Mouse (Mus musculus) lung, embryonic 14.5 days (tissue): ENCODE measurements around the gene E2f6. TPM values are rescaled to one million over a fixed set of nuclear protein-coding genes. Genes with fewer than 3 reads are reported as not detected.

Experiments used
- ATAC-seq: fragments of 200-750 bp; cut with Nextera tagmentation; 2 replicates; pipeline ENCODE4 v1.8.0; 2017; ENCODE audit warnings: mild to moderate bottlenecking, moderate TSS enrichment, moderate library complexity; ENCODE audit not compliant: insufficient read depth
- DNase-seq: peaks from one replicate; pipeline ENCODE4 v3.0.0-alpha.2; 2015
- H3K27ac ChIP-seq: fragments of 300-500 bp; sonication (generic); 2 replicates; pipeline ENCODE4 v1.5.1; 2014; ENCODE audit warnings: low read depth, mild to moderate bottlenecking, moderate library complexity
- H3K27me3 ChIP-seq: fragments of 300-500 bp; sonication (generic); 2 replicates; pipeline ENCODE4 v1.6.1; 2014; ENCODE audit warnings: low read length, control low read depth; ENCODE audit not compliant: insufficient read depth
- H3K36me3 ChIP-seq: fragments of 300-500 bp; sonication (generic); 2 replicates; pipeline ENCODE4 v1.6.1; 2014; ENCODE audit warnings: control low read depth; ENCODE audit not compliant: insufficient read depth
- H3K4me1 ChIP-seq: fragments of 300-500 bp; sonication (generic); 2 replicates; pipeline ENCODE4 v1.6.1; 2014; ENCODE audit warnings: antibody characterized with exemption, control low read depth; ENCODE audit not compliant: insufficient read depth
- H3K4me2 ChIP-seq: fragments of 300-500 bp; sonication (generic); 2 replicates; pipeline ENCODE4 v1.6.1; 2014; ENCODE audit warnings: mild to moderate bottlenecking
- H3K4me3 ChIP-seq: fragments of 300-500 bp; sonication (generic); 2 replicates; pipeline ENCODE4 v1.5.1; 2014; ENCODE audit warnings: low read depth, low read length
- H3K9ac ChIP-seq: fragments of 300-500 bp; sonication (generic); 2 replicates; pipeline ENCODE4 v1.6.1; 2014
- H3K9me3 ChIP-seq: fragments of 300-500 bp; sonication (generic); 2 replicates; pipeline ENCODE4 v1.6.1; 2016; ENCODE audit warnings: low read depth, low read length, control low read depth
- CTCF ChIP-seq: IDR thresholded peaks from 2 replicates; pipeline ENCODE4 v1.5.1; 2016; ENCODE audit warnings: antibody characterized with exemption, low read depth
- WGBS: fragments of 180-500 bp; shearing (Covaris S2); extraction: QIAGEN DNeasy Blood & Tissue Kit; methylation state at CpG from one replicate; pipeline ENCODE4 v1.1.7; 2014; 5-methylcytosine and 5-hydroxymethylcytosine counted together
- polyA plus RNA-seq: library from polyadenylated mRNA; unstranded; fragments of >200 nt; fragmentation: Nextera tagmentation; extraction: Ambion mirVana; gene quantifications from 2 replicates; pipeline ENCODE4 v1.2.1, GENCODE M21; 2014

The E2f6 gene
- polyA plus RNA-seq, 1 experiment from 2014 or later = 49.0 TPM

DNA sequence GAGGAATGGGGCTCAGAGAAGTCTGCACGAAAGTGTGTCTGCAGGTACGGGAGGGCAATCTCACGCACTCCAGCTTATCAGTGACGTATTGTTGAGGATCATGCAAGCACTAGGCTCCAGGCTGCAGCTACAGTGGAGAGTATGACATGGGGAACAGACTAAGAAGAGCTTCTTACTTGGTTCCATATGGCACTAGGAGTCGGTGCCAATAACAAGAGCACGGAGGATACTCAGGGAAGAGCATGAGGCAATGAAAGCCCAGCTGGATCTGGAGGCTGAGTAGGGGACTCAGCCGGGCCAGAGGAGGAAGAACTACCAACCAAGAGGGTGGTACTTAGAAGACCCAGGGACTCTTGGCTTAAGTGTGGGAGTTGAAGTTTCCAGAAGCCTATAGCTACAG, 62.8 kb downstream of the E2f6 start:
- 58% methylated on average over 7 of the region's 7 CpGs for WGBS

DNA sequence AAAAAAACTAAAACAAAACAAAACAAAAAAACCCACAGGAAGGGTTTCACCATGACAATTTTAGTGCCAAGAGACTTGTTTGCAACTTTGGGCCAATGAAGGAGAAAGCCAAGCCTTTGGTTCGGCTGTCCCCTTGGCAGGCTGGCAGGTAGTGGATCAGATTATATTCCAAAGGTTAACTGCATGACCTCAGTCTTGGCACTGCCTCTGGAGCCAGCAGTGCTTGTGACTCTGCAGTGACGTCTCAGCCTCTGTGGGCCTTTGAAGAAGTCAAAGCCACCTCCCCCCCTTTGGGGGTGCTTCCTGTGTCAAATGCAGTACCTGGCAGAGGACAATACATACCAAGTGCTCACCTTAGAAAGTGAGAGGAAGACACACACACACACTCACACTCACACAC, 63.3 kb downstream of the E2f6 start:
- ATAC-seq (no peak), DNase-seq (no peak)
- 37% methylated on average over 2 of the region's 2 CpGs for WGBS
- Histone ChIP-seq H3K9ac (no peak overlapping the region), H3K27ac (peak overlapping the region; percentile 58; the same call in 1 of the 2 replicates), H3K4me3 (no peak overlapping the region), H3K9me3 (no peaks in the 10 kb centered on the region), H3K4me2 (no peak overlapping the region), H3K36me3 (no peaks in the 10 kb centered on the region), H3K27me3 (no peaks in the 10 kb centered on the region), H3K4me1 (peaks cover 59% of the 10 kb centered on the region)
- TF ChIP-seq CTCF = no peak

More for the DNA sequence above, 62.8 kb downstream of the E2f6 start:
- no peak for TF ChIP-seq CTCF
- no peak overlapping the region for H3K9ac ChIP-seq
- no peak overlapping the region for H3K4me3 ChIP-seq
- peaks cover 64% of the 10 kb centered on the region for H3K4me1 ChIP-seq
- no peaks in the 10 kb centered on the region for H3K9me3 ChIP-seq
- peak; percentile 25 for DNase-seq
- H3K27ac ChIP-seq = peak overlapping the region; percentile 42
- no peak for ATAC-seq
- no peaks in the 10 kb centered on the region for H3K36me3 ChIP-seq
- no peak overlapping the region for H3K4me2 ChIP-seq
- H3K27me3 ChIP-seq = no peaks in the 10 kb centered on the region

DNA sequence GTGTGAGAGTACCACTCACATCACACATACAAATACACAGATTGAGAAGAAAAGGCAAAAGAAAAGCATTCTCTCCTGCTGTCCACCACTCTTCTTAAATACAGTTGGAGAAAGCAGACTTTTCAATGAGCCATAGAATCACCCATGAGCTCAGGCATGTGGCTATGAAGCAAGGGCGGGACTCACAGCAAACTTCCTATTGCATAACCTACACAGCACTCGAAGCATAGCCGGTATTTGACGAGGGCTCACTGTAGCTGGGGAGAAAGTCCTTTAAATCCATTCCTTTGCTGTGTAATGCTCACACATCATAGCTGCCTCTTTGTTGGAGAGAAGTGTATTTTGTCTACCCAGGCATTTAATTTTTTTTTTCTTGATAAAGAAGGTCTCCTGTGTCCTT, 64.5 kb downstream of the E2f6 start:
- H3K9me3 ChIP-seq = no peaks in the 10 kb centered on the region
- no peak for TF ChIP-seq CTCF
- no peak overlapping the region for H3K4me3 ChIP-seq
- peaks cover 51% of the 10 kb centered on the region for H3K4me1 ChIP-seq
- peak overlapping the region; percentile 58 for H3K27ac ChIP-seq
- no peak overlapping the region for H3K9ac ChIP-seq
- peak; percentile 80 for DNase-seq
- no peak overlapping the region for H3K4me2 ChIP-seq
- H3K36me3 ChIP-seq = no peaks in the 10 kb centered on the region
- WGBS = 10% methylated on average over 4 of the region's 4 CpGs
- peak; percentile 65 for ATAC-seq
- H3K27me3 ChIP-seq = no peaks in the 10 kb centered on the region

DNA sequence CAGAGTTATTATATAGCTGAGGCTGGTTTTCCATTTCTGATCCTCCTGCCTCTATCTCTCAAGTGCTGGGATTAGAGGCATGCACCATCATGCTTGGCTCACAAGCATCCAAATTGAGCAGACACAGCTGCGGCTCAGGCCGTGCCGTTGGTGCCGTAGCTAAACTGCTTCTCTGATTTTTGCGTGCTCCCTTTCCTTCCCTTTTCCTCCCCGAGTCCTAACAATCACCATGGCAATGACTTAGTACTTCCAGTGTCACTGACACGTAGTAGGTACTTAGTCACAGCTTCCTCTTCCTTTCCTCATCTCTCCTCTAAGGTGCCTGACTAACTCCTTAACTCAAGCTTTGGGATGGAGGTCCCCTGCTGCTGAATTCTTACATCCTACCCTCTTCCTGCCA, 64.9 kb downstream of the E2f6 start:
- DNase-seq (peak; percentile 23), ATAC-seq (no peak)
- no peaks in the 10 kb centered on the region for H3K9me3 ChIP-seq
- no peaks in the 10 kb centered on the region for H3K36me3 ChIP-seq
- no peak overlapping the region for H3K4me2 ChIP-seq
- peak overlapping the region; percentile 33 for H3K27ac ChIP-seq
- H3K27me3 ChIP-seq = no peaks in the 10 kb centered on the region
- WGBS = 49% methylated on average over 7 of the region's 7 CpGs
- no peak overlapping the region for H3K4me3 ChIP-seq
- H3K4me1 ChIP-seq = peaks cover 47% of the 10 kb centered on the region
- H3K9ac ChIP-seq = no peak overlapping the region
- no peak for TF ChIP-seq CTCF

DNA sequence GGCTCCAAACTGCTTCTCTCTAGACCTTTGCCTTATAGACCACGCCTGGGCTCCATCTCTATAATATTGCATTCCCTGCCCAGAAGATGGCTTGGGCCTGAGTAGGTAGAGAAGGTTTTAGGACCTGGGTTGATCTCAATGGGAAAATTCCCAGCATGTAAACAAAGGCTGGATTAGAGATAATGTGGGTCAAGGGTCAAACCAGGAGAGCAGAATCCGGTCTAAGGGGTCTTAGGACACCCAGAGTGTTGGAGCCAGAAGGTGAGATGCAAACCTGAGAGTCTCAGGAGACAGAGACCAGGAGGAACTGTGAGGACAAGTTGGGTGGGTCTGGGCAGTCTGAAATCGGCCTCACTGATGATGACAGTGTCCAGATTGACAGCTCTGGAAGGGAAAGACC, 65.9 kb downstream of the E2f6 start:
- no peak for TF ChIP-seq CTCF
- H3K4me3 ChIP-seq = no peak overlapping the region
- no peak; the same call in 1 of the 2 replicates for ATAC-seq
- H3K27ac ChIP-seq = peak overlapping the region; percentile 80
- H3K9me3 ChIP-seq = no peaks in the 10 kb centered on the region
- DNase-seq = no peak
- 34% methylated on average over 3 of the region's 3 CpGs for WGBS
- peaks cover 41% of the 10 kb centered on the region for H3K4me1 ChIP-seq
- H3K4me2 ChIP-seq = no peak overlapping the region; the same call in 1 of the 2 replicates
- no peaks in the 10 kb centered on the region for H3K36me3 ChIP-seq
- no peaks in the 10 kb centered on the region for H3K27me3 ChIP-seq
- no peak overlapping the region for H3K9ac ChIP-seq

DNA sequence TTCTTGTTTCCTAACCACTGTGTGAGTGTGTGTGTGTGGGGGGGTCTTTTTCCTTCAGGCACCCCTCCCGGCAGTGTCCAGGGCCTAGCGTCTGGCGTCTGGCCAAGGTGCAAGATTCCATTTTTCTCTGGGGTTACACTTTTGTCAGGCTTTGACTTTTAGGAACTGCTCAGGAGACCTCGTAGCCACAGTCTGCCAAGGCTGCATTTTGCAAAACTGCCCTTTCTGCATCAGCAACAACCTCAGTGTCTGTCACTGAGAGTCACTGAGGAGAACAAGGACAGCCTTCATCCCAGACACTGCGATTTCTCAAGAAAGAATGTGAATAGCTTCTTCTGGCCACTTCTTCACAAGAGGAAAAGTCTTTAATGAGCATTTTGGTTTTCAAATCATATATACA, 66.4 kb downstream of the E2f6 start:
- ATAC-seq (peak; percentile 45; the same call in 1 of the 2 replicates), DNase-seq (peak; percentile 75)
- no peaks in the 10 kb centered on the region for H3K36me3 ChIP-seq
- TF ChIP-seq CTCF = no peak
- peak overlapping the region; percentile 80 for H3K27ac ChIP-seq
- WGBS = 24% methylated on average over 5 of the region's 5 CpGs
- H3K9me3 ChIP-seq = no peaks in the 10 kb centered on the region
- no peak overlapping the region for H3K9ac ChIP-seq
- H3K4me2 ChIP-seq = no peak overlapping the region; the same call in 1 of the 2 replicates
- no peaks in the 10 kb centered on the region for H3K27me3 ChIP-seq
- peaks cover 41% of the 10 kb centered on the region for H3K4me1 ChIP-seq
- H3K4me3 ChIP-seq = no peak overlapping the region

DNA sequence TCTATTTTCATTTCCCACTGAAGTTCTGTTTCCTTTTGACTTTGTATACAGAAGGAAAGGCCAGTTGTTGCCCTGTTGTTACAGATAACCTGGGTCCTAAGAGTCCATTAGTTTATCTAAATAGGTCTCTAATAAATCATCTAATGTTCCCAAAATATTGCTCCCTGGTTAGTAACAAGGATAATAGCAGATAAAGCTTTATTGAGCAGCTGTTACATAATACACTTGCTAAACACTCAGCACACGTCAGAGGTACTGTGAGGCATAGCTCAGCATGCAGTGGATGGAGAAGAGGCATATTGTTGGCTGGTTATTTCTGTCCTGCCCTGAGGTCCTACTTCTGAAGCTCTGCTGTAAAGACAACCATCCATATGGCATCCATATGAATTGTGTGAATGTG, 66.9 kb downstream of the E2f6 start:
- WGBS = 18% methylated on average over 1 of the region's 1 CpGs
- peak overlapping the region; percentile 80; the same call in 1 of the 2 replicates for H3K27ac ChIP-seq

DNA sequence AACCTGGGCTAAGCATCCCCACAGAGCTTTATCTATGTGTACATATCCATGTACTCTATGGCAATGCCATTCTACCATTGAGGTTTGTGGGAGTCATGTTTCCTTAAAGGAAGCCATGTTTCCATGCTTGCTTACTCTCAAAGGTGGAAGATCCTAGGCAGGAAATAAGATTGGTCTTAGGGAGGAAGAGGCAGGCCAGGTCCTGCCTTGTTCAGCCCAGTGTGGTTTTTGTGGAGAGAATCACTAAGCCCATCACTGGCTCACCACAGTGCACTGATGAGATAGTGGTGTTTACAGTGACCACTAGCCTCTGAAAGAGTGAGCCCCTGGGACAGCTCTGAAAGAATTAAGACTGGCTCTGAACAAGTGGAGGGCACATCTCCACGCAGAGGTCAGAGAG, 68.6 kb downstream of the E2f6 start:
- Histone ChIP-seq H3K9me3 (no peaks in the 10 kb centered on the region), H3K4me3 (no peak overlapping the region), H3K4me1 (peaks cover 28% of the 10 kb centered on the region), H3K27ac (no peak overlapping the region), H3K4me2 (no peak overlapping the region), H3K36me3 (no peaks in the 10 kb centered on the region), H3K27me3 (no peaks in the 10 kb centered on the region), H3K9ac (no peak overlapping the region)
- DNase-seq (no peak), ATAC-seq (no peak)
- no peak for TF ChIP-seq CTCF
- 67% methylated on average over 1 of the region's 1 CpGs for WGBS

More for the DNA sequence above, 66.9 kb downstream of the E2f6 start:
- peaks cover 41% of the 10 kb centered on the region for H3K4me1 ChIP-seq
- ATAC-seq (no peak), DNase-seq (no peak)
- no peaks in the 10 kb centered on the region for H3K36me3 ChIP-seq
- H3K4me3 ChIP-seq = no peak overlapping the region
- H3K4me2 ChIP-seq = no peak overlapping the region
- no peaks in the 10 kb centered on the region for H3K27me3 ChIP-seq
- no peak overlapping the region for H3K9ac ChIP-seq
- no peak for TF ChIP-seq CTCF
- H3K9me3 ChIP-seq = no peaks in the 10 kb centered on the region
